Mouse (Mus musculus) erythroid progenitor cell, adult 5-6 weeks (primary cell): Measurements from ENCODE around the gene Adgrg6. TPM values are rescaled to one million over a fixed set of nuclear protein-coding genes. Genes with fewer than 3 reads are reported as not detected.

Source experiments
- ATAC-seq: replicated peaks from 2 replicates; pipeline ENCODE4 v1.8.0; 2016; ENCODE audit warnings: moderate number of reproducible peaks, mild to moderate bottlenecking, moderate TSS enrichment, inconsistent platforms; ENCODE audit not compliant: poor library complexity, low FRiP score, severe bottlenecking
- total RNA-seq, 2 experiments: library from RNA; stranded (forward) in 1 of 2; stranded (reverse) in 1 of 2; fragments of 150-400 nt in 1 of 2; fragments of 186-747, 209-891 nt in 1 of 2; gene quantifications; 2 replicates each; pipeline versions ENCODE4 v1.2.3 to v1.2.4; 2015 to 2017; ENCODE audit warnings: low replicate concordance in 2 of 2

Adgrg6 gene
- not detected in 2 replicates for total RNA-seq (2015; ENCODE audit: low replicate concordance)
- total RNA-seq (2017; ENCODE audit: low replicate concordance): not detected in 2 replicates

DNA sequence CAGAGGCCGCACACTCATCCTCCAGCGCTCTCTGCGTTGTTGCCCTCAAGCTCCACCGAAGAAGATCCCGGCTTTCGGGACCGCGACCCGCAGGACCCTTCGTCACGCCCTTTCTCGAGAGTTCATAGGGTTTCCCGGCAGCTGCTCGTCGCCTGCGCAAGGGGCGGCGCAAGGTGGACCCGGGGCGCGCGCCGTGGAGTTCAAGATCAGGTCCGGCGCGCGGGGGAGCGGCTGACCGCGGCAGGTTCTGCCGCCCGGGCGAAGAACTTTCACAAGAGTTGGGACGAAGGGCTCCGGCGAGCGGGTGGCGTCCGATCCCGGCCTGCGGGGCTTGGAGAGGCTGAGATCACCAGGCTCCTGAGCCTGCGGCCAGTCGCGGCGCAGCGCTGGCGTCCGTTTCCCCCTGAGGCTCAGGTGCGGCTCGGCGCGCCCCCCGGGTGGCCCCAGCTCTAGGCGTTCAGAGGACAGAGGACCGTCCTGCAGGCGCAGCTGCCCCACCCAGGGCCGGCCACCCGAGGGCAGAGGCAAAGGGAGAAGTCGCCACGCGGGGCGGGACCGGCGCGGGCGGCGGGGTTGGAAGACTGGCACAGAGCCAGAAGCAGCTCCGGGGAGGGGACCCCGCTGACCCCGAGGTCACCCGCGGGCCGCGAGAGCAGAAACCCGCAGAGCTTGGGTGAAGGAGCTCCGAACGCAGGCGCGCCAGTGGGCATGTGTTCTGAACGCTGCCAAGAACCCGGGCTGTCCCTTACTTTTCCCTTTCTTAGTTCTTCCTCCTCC, at the start of gene Adgrg6:
Gene Adgrg6, minus strand, starts transcription at position 719 of the 777 bp plus-strand sequence.
- no peak for ATAC-seq

DNA sequence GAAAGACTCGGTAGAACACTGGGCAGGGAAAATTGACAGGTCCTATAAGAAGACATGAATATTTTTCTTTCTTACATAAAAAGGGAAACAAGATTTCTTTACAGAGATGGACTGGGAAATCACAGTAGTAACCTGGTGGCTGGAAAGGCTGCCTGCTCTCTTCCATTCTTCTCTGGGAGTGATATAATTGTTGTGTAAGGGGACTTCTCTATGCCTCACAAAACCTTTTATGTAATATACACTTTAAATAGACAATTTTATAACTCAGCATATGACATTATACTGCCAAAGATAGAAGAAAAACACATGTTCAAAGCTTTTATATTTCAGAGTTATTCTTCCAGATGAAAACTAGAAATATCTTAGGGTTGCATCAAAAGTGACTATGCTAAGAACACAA, 46.8 kb upstream of the Adgrg6 start:
- no peak for ATAC-seq

DNA sequence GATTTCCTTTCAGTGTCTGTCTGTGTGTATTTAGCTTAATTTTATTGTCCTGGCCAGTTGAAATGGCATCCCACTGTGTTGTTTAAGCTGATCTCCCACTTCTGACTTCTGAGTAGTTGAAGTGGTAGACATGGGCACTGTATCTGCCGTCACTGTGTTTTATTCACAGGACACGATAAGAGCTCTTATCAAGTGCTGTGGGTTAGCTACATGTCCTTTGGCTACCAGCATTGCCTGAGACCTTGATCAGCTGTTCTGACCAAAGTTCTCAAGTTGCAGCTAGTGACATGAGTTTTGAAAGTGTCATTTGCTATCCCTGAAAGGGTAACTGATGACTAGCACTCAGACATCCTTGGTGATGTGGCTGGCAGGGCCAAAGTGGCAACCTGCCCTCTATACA, 45.4 kb upstream of the Adgrg6 start:
- no peak for ATAC-seq

DNA sequence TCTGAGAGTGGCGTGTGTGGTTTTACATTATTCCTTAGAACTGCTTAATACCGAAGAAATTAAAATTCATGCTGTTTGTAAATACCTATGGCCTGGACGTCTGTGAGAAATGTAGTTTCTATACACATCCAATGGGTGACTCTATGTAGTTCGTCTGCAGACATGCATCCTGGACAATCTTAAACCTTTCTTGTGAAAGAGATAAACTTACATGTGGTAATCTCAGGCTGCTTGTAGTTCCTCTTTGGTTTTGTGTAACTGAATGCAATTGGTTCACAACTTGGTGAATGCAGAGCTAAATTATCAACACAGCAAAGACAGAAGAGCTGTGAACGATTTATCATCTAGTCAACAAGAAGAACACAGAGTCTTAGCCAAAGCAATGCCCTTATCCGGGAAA, 44.2 kb upstream of the Adgrg6 start:
- ATAC-seq: no peak

DNA sequence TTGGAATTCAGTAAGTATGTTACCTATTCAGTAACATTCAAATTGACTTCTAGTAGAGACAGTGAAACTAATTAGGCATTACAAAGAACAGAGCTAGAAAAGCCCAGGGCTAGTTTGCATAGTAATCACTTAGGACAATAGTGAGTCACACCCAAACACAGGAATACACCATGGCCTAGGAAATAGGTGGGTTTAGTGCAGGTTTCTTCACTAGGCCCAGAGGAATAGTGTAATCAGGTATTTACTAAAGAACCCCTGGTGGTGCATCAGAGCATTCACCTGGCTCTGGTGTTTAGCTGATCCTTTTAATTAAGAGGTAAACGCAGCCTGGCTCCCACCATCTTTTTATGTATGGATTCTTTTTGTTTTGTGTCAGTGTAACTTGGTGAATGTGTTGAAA, 38.0 kb upstream of the Adgrg6 start:
- ATAC-seq: no peak

DNA sequence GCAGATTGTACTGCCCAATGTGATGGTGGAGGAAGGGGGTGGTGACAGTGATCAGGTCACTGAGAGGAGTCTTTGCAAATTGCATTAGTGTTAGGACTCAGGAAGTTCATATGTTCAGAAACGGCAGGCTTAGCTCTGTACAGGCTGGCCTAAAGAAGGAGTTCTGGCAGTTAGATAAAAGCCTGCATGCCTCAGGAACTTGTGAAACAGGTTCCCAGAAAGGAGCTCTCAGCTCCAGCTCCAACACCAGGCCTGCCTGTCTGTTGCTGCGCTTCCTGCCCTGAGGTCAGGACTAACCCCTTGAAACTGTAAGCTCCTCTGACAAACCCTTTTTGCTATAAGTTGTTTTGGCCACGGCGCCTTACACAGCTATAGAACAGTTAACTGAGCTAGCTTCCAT, 28.8 kb upstream of the Adgrg6 start:
- no peak for ATAC-seq

DNA sequence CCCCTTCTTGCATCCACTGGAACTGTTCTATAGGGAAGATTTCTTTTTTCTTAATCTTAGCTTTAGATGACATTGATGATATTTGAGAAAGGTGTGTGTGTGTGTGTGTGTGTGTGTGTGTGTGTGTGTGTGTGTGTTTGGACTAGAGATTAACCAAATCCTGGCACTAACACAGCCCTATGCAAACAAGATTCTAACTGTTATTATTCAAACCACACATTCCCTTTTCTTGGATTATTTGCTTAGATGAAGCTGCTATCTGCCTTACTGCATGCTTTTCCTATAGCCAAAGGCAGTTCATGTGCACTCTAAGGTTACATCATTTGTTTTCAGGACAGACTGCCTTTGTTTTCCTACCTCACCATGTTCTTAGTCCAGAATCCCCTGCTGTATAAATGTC, 25.7 kb upstream of the Adgrg6 start:
- no peak for ATAC-seq

DNA sequence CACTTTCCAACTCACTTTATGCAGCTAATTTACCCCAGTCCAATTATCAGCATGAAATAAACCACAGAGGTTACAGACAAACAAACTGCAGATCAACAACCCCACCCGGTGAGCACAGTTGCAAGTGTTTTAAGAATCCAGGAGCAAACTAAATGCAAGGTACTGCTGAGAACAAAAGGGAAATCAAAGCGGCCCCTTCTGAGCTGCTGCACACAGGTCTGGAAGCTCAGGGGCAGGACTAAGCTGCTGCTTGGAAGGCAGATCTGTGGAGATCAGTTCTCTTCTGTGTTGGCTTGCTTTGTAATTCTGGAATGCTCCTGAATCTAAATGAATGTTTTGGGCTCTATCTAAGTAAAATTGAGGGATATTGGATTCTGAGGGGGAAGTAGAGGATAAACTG, 25.2 kb upstream of the Adgrg6 start:
- no peak for ATAC-seq

DNA sequence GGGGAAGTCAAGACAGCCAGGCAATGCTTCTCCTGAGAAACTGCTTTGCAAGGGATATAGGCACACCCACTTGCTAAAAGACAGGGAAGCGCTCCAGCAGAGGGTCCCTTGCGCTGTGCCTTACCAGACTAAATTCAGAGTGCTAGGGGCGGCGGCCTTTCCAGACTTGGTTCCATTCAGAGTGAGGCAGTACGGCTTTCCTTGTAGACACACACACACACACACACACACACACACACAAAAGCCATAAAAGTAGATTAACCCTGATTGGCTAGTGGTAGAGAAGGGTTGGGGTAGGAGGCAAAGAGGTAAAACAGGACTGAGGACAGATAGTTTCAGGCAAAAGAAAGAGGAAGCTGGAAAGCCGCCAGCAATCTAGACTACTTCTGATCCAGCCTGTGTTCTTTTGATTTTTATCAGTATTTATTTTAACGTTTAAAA, 672 bp upstream of the Adgrg6 start:
- ATAC-seq: no peak

DNA sequence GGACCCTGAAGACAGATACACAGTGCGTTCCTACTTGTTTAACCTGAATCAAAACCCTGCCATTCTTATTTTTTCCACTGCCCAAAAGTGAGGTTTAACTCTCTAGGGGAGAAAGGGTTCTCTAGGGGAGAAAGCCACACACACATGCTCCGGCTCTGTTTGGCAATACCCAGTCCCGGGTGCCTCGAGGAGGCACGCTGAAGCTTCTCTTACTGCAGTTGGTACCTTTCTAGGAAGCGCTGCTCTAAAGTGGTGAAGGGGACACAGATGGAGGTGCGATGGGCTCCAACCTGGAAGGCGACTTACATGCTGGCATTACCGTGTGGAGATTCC, 885 bp downstream of the Adgrg6 start:
- no peak for ATAC-seq

DNA sequence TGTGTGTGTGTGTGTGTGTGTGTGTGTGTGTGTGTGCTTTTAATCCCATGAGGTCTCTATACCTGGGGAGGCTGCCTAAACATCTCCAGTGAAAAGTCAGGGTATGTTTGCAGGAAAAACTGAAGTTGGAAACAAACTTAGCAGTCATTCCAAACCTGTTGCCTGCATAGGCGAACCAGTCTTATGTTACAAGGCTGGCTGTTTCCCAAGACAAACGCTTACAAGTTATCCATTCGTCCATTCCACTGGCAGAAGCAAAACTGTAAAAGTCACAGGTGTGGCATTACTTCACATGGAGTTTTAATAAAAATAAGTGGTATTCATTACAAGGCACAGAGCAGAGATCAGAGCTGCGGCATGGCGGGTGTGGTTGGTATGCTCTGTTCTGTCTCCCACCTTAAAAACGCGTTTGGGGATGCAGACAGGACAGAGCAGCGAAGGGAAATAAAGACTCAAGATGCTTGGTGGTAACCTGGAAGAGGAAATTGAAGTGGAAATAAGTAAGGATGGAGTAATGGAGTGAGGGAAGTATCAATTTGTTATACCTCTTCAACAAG, 1.9 kb downstream of the Adgrg6 start:
- no peak for ATAC-seq

DNA sequence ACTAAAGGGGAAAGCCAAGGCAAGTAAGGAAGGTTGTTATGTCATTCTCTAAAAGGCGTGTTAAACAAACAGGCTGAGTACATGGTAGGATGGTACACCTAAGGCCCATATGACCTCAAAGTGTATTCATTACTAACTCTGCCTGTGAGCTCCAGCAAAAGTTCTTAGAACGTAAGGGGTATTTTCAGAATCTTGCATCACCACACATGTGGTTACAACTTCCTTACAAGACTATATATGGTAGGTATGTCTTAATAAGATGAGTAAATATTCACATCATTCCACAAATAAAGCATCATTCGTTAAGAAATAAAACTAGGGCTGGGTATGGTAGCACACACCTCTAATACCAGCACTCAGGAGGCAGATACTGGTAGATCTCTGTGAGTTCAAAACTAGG, 8.4 kb downstream of the Adgrg6 start:
- ATAC-seq: no peak

DNA sequence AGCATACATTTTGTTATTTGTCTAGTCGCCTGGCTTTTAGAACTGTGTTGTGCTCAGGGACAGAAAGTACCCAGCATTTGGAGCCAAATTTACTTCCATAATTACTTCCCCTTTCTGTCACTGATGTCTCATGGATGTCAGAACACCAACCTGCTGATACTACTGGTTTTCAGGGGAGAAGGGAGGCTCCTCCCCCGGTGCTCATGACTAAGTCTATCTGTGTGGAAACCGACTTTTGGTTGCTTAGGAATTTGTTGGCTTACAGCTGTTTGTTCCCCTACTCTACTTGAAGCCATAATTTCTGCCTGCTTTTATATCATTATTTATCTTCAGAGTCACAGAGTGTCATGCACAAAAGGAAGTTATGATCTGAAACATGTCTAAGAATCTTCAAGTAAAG, 14.4 kb downstream of the Adgrg6 start:
- no peak for ATAC-seq

DNA sequence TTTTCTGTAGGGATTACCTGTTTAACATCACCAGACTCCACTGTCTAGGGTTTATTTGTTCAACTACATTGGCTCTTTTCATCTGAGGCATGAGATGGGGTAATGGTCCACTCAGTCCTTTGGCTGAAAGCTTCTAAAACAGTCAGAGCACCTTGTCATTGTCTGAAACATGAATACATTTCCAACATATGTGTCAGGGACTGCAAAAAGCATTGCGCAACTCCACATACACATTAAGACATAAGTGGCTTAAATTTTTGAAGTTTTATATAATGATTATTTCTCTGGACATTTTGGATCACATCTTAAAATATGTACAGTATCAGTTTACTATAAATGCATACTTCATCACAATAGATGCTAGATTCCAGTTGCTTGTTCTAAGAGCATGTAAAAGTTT, 14.8 kb downstream of the Adgrg6 start:
- no peak for ATAC-seq

DNA sequence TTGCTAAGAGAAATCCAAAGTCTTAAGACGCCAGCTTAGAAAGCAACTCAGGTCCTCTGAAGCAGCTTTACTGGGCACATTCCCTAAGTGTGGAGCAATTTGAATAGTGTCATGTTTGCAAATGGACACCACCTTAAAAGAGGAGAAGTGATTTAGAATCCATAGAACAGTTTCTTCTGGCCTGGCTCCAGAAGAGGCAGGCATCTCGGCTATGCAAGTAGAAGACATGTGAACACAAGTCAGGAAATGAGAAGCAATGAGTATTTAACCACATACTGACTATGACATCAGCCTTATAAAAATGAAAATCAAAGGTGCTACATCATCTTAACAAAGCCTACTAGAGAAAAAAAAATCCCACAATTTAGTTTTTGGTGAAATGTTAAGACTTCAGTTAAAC, 17.7 kb downstream of the Adgrg6 start:
- no peak for ATAC-seq

DNA sequence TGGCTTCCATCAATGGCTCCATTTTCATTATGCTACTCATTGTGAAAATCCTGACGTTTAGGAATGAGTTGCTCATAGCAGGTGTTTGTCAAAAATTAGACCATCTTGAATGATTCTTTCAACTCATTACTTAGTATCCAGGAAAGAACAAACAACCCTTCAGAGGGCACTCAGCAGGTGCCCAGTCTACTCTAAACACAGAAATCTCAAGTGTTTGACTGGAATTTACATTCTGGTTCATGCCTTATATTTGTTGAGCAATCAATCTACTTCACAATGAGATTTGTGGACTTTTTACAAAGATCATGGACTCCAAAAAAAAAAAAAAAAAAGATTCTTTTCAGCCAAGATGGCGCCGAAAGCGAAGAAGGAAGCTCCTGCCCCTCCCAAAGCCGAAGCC, 22.7 kb downstream of the Adgrg6 start:
- ATAC-seq: no peak

DNA sequence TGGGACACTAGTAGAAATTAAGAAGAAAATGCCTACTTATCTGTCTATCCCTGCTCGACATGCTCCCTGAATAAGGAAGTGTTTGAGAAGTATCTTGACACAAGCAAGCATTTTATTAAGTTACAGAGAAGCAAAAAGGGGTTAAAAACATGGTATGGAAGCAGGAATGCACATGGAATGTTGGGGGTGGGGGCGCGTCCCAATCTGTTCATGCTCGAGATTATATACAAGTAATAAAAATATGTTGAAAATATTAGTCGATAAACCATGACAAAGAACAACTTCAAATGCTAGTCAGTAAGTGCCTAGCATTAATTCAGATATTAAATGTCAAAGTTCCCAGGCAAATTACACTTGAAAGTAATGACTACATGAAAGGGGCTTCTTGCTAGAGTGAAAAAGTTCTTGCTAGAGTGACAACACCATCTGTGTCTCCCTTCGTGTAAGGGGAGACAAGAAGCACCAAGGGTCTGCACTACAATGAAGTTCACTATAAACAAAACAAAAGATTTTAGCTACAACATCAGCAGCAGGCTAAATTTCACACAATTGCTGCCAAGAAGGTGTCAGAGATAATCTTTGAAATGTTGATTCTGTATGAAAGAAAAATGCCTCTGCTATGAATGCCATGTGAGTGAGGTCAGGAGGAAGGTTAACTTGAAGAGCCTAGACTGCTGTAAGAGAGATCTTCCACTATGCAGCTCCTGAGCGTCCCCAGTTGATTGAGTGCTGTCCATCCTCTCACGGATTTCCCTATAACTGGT, 24.4 kb downstream of the Adgrg6 start:
- no peak for ATAC-seq

DNA sequence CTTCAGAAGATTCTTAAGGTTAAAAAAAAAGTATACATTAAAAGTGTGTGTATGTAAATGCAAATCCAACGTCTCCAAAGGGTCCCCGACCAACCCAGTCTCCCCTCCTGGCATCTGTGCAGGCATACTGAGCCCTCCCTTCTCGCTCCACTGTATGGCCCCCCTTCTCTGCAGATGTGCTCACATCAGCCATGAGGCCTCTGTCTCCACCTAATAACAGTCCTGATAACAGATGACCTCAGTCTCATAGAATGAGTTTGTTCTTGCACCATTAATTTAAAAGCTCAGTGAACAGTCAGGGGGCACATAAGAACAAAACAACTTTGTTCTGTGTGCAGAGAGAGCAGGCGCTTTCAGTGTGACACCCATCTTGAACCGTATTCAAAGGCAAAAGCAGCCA, 27.6 kb downstream of the Adgrg6 start:
- ATAC-seq: no peak

DNA sequence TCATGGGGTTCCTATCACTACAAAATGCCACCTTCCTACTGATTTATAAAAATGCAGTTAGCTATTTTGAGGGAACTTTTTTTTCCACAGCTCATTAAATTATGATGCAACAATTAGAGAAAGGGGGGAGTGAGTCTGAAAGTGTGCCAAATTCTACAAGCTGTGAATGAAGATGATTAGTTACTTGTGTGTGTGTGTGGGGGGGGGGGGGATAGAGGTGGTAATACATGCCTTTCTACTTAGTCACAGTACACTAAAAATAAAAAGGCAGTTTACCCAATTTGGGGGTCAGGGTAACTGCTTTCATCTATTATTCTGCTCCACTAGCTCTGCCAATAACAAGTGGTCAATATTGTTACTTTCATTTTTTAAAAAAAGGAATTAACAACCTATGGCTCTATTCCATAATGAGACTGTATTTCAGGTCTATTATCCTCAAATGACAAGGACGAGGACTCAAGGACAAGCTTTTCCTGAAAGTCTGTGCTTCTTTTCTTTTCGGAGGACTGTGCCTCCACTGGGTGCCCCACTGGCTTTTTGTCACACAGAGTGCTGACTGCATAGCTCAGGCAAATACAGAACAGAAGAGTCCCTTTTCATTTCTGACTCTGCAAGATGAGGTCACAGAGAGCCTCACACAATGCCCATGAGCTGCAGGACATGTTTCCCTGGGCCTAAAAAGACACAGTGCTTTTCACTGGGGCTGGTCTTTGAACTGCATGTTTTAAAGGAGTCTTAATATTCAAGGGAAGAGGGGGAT, 33.4 kb downstream of the Adgrg6 start:
- ATAC-seq: no peak

DNA sequence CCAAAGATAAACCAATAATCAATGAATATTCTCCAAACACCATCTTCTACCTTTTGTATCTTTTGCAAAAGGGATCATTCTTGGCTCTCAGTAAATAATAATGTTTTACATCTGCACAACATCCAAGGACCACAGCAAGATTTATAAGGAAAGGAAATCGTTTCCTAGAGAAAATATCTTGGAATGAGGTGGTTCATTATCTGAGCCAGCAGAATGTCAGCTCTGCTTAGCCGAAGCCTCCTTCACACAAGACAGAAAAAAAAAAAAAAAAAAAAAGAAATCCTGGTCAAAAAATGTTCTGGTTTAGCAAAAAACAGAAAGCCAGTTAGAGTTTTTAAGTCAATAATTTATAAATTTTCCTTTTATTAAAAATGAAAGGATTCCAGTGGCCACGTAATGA, 34.3 kb downstream of the Adgrg6 start:
- ATAC-seq: no peak
